Mouse (Mus musculus) liver, embryonic 14.5 days (tissue): ENCODE data around the gene Prdm12.

Experiments
- CTCF ChIP-seq: IDR thresholded peaks from 2 replicates; pipeline ENCODE4 v1.5.1; 2016; ENCODE audit warnings: antibody characterized with exemption, low read depth, control low read depth
- EP300 ChIP-seq: IDR thresholded peaks from 2 replicates; pipeline ENCODE4 v1.6.1; 2016; ENCODE audit warnings: antibody characterized with exemption, low read depth

- TF ChIP-seq CTCF = no peak
- no peak for TF ChIP-seq EP300
These were observed 26.1 kb upstream of the Prdm12 start for GRCm38 (mm10) chr2:31613781-31614180.
